Mouse (Mus musculus) kidney, adult 18-20 months (tissue): ENCODE measurements around the gene Fam131a.
"Not testable (repeated sequence)": the region's sequence is repeated elsewhere in the genome, so short reads cannot be mapped to it uniquely, and the experiment has no call there.

Experiments
- DNase-seq: peaks from one replicate; pipeline ENCODE4 v3.0.0; 2021

The Fam131a gene

DNA sequence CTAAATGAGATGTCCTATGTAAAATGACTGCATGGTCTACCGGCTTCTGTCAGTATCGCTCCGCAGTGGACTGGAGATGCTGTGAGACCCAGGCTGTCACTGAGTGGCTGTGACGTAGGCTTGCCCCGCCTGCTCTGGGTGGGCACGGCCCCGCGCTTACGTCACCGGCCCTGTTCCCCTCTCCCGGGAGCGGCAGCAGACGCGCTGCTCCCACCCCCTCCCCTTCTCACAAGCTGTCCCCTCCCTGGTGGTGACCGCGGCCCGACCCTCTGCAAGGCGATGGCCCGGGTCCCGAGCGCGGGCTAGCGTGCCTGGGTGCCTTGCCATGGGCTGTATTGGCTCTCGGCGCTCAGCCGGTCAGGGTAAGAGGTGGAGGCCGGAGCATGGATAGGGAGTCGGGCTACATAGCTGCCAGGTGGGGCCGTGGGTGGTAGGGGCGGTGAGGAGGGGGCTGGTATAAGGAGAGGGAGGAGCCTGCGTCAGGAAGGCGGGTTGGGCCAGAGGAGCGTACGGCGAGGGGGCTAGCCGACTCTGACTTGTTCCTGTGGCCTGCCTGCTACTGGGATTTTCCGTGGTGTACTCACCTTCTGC, at the start of gene Fam131a:
Fam131a (plus strand) TSS at position 131 of the 591 bp plus-strand sequence.
- peak; percentile 88 for DNase-seq

DNA sequence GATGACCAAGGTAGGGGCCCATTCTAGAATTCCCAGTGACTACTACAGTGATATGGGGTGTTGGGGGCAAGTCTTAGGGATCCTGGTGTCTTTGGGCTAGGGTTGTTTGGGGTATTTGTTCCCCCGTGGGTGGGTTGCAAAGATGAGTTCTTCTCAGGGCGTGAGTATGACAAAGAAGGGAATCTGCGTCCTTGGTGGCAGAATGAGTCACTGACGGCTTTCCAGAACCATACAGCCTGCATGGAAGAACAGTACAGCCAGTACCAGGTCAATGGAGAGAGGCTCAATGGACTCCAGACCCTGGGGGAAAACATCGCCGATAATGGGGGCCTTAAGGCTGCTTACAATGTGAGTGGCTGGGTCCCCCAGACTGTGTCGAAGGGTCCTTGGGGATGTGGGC, 49.1 kb upstream of the Fam131a start:
- DNase-seq, result no peak

DNA sequence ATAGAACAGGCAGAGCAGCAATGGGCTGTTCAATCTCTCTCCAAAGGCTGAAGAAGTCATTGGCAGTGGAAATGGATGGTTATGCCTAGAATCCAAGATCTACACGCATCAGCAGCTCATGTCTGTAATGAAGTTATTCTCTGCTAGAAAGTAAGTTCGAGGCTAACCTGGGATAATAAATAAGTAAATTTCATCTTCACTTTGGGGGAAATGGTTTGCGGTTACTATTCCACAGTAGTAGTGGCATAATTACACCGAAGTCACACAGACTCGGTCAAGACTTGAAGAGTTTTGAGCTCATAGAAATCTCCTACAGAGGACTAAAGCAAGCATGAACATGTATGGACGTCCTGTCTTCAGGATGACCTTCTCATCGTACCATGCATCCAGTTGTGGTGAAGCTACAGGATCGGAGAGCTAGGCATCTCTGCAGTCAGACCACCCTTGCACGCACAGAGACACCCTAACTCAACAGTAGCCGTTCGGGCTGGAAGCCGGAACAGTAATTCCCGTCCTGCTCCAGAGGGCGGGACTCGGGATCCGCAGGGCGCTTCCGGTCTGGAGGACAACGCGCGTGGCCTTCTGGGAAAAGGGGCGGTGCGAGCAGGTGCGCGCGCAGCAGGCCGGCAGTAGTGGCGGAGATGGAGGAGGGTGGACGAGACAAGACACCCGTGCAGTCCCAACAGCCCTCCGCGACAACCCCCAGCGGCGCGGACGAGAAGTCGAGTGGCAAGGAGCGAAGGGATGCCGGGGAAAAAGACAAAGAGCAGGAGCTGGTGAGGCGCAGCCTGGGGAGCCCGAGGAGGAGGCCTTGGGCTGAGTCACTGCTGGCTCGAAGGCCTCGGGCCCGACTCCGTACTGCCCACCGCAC, 41.7 kb upstream of the Fam131a start, which contains the start of gene Psmd2:
Psmd2 (plus strand) TSS at position 577 of the 871 bp plus-strand sequence.
- DNase-seq, result peak; percentile 98

DNA sequence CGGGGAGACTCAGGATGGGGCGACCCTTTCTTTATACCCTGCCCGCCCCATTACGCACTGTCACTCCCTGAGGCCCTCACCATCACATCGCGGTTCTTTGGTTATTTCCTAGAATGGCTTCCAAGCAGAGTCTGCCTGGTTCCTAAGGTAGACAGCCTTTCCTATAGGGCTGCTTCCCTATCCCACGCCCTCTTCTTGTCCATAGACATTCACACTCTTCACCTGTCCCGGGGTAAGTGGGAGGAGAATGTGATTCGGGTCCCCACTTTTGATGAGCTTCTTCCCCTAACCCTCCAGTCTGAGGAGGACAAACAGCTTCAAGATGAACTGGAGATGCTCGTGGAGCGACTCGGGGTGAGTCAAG, 41.1 kb upstream of the Fam131a start:
- no peak for DNase-seq

DNA sequence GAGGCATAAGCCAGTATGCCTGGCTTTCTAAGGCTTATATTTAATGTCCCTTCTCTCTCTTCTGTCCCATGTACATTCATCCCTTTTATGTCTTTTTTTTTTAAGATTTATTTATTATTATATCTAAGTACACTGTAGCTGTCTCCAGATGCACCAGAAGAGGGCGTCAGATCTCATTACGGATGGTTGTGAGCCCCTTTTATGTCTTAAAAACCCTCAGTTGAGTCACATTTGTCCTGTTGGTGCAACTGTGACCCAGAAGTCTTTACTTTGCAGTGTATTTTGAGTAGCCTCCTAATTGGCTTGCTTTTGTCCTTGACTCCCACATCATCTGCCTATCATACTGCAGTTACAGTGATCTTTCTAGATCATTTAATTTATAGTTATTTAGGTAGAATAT, 39.7 kb upstream of the Fam131a start:
- no peak for DNase-seq

DNA sequence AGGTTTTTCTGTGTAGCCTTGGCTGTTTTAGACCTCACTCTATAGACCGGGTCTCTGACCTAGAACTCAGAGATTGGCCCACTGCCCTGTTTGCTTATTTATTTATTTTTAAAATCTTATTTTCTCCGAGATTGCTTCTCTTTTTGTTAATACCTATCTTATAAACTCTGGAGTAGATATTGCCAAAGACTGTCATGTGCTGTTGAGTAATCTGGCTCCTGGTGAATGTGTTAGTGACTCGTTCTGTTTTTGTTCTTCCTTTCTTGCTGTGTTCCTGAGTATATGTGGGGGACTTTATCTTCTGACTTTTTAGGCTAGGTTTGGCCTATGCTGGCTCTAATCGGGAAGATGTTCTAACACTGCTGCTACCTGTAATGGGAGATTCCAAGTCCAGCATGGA, 35.4 kb upstream of the Fam131a start:
- DNase-seq, result no peak

DNA sequence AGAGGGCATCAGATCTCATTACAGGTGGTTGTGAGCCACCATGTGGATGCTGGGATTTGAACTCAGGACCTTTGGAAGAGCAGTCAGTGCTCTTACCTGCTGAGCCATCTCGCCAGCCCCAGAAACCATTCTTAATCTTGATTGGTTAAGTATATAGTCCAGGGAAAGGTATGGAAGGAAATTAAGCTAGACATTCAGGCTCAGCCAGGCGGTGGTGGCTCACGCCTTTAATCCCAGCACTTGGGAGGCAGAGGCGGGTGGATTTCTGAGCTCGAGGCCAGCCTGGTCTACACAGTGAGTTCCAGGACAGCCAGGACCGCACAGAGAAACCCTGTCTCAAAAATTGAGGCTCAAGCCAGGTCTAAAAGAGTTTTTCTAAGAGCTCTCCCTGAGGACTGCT, 25.0 kb upstream of the Fam131a start, which contains the start of gene Eif4g1:
Eif4g1 (plus strand) TSS at position 301 of the 400 bp plus-strand sequence.
- not testable (repeated sequence) for DNase-seq

DNA sequence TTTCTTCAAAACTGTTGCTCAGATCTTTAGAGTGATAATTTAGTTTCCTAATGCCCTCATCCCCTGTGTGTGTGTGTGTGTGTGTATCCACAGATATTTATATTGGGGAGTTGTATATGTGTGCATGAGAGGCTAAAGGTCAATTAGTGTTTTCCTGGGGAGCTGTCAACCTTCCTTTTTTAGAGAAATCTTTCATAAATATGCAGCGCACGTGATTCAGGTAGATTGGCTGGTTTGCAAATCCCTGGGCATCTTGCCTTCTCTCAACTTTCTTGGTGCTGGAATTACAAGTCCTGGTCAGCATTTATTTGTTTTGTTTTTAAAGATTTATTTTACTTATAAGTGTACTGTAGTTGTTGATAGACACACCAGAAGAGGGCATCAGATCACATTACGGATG, 22.8 kb upstream of the Fam131a start:
- DNase-seq, result no peak

DNA sequence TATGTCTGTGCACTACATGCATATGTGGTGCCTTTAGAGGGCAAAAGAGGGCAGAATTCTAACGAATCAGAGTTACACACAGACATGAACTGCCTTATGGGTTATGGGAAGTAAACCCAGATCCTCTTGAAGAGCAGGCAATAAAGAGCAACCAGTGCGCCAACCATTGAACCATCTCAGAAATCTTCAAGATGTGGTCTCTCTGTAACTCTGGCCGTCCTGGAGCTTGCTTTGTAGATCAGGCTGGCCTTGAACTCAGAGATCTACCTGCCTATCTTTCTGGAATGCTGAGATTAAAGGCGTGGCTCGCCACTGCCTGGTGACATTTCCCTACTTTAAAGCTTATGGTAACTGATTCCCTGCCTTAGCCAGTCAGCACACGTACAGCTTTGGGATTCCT, 21.2 kb upstream of the Fam131a start:
- DNase-seq, result no peak

DNA sequence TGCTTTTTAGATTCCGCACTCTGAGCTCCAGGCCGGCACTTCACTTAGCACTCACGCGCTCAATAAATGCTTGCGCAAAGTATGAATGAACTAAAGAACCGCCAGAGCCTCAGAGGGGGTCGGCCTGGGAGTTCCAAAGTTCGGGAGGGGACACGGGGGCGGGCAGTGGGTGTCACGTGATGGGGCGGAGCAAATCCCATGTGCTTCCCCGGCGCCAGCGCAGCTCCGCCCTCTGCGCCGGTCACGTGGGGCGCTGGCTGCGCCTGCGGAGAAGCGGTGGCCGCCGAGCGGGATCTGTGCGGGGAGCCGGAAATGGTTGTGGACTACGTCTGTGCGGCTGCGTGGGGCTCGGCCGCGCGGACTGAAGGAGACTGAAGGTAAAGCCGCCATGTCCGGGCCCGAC, 20.5 kb upstream of the Fam131a start:
- DNase-seq, result peak; percentile 98

DNA sequence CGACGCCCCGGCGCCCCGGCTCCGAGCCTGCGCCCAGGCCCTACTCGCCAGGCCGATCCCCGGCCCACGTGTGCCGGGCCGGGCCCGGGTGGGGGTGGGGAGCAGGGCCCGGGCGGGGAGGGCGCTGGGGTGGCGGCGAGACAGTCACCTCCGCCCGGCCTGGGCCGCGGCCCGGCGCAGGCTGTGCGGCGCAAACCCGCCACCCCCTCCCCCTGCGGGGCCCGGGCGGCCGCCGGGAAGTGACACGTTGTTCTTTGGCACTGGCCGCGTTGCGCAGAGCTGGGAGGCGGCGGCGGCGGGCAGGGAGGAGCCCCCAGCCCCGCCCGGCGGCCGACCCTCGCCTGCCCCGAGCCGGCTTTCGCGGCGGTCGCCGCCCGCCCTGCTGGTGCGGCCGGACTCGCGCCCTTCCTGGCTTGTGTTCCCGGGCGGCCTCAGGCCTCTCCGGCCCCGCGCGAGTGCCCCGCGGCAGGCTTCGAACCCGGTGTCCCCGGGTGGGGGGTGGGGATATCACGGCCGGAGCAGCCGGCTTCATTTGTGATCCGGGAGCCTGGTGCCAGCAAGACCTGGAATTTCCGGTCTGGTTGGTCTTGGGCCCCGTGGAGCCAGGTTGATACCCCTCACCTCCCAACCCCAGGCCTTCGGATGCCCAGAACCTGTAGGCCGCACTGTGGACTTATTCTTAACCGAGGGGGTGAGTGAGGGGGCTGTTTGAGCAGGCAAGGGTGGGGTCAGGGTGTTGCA, 19.9 kb upstream of the Fam131a start:
- peak; percentile 53 for DNase-seq

DNA sequence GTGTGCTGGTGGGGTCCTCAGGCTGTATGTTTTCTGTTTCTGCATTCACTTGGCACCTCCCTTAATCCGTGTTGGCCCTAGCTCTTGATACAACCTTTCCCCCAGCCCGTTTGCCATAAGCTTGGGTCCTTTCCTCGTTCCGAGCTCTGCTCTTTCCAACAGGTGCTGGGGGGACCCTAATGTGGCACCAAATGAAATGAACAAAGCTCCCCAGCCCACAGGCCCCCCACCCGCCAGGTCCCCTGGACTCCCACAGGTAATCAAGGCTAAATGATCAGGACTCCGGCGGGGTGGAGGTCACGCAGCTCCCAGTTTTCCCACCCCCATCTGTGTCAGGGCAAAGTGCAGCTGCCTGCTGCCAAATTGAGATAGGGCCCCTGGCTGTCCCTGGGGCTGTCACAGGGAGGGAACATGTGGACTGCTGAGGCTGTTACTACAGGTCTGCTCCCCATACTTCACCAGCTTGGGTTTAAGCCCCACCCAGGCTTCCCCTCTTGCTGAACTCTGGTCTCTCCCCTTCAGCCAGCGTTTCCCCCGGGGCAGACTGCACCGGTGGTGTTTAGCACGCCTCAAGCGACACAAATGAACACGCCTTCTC, 19.2 kb upstream of the Fam131a start:
- peak; percentile 67 for DNase-seq

DNA sequence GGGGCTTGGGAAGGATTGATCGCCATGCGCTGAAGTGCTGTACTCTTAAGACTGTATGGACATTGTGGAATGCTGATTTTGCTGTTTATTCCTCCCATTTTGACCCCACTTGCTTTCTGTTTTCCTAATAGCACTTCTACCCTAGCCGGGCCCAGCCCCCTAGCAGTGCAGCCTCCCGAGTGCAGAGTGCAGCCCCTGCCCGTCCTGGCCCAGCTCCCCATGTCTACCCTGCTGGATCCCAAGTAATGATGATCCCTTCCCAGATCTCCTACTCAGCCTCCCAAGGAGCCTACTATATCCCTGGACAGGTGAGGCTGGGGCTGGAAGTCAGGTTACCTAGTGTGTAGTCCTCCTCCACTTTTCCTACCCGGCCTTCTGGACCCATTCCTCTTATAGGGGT, 17.8 kb upstream of the Fam131a start:
- DNase-seq, result no peak

DNA sequence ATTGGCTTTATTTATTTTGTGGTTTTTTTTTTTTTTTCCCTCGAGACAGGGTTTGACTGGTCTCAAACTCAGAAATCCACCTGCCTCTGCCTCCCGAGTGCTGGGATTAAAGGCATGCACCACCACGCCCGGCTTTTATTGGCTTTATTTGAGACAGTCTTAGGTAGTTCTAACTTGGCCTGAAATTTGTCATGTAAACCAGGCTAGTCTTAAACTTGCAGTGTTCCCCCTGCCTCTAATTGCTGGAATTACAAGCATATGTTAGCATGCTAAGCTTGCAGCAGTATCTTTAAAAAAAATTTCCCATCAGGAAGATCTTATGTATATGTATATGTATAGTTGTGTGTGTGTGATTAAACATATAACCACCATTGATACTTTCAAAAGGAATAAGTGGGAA, 16.3 kb upstream of the Fam131a start:
- no peak for DNase-seq

DNA sequence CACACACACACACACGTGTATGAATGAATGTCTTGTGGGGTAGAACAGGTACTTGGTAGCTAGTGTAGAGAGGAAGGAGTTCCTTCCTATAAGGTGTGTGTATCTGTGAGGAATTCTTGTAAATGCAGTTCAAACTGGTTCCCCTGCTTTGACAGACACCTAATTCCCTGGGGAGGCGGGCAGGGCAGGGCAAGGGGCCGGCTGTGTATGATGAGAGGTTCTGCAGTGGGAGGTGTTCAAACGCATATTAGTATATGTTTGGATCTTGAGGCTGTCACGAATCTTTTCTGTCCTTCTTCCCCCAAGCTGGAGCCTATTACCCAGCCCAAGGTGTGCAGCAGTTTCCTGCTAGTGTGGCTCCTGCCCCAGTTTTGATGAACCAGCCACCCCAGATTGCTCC, 15.7 kb upstream of the Fam131a start:
- DNase-seq, result no peak

DNA sequence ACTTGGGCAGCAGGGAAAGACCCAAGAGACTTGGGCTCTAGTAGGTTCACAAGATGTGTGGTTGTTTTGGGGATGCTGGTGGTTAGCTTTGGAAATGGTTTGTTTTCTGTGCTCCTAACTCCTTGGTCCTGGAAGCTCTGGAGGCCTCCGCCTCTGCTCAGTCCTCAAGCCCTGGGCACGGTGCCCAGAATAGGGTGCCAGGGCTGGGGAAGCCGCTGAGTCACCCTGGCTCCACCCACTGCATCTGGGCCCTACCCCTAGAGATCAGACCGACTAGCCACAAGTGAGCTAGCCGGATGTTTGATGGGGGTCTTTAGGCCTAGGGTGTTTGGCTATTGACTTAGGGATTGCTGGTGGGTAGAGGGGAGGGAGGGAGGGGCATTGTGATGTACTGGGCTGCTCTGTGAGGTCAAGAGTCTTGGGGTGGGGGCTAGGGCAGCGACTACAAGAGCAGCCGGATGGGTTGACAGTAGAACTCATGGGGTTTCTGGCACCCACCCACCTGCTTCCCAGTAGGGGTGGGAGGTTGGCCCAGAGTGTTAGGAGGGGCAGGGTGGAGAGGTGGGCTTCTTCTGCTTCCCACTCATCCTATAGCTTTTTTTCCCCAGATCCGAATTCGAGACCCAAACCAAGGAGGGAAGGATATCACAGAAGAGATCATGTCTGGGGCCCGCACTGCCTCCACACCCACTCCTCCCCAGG, 14.9 kb upstream of the Fam131a start:
- peak; percentile 81 for DNase-seq

DNA sequence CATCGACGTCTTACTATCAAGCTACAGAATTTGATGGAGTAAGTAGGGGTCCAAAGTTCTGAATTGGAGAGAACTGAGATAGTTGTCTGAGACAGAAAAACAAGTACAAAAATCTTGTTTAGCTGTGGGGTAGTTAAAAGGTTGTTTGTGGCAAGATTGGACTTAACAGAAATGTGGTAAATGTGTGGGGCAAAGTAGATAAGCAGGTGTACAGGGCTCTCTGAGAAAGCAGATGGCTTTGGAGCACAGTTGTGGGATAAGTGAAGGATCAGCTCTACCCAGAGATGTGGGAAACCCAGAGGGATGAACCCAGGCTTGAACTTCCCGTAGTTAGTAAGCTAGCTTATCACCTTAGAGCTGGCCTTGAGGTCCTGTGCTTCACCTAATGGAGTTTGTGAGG, 2.3 kb upstream of the Fam131a start:
- no peak for DNase-seq

DNA sequence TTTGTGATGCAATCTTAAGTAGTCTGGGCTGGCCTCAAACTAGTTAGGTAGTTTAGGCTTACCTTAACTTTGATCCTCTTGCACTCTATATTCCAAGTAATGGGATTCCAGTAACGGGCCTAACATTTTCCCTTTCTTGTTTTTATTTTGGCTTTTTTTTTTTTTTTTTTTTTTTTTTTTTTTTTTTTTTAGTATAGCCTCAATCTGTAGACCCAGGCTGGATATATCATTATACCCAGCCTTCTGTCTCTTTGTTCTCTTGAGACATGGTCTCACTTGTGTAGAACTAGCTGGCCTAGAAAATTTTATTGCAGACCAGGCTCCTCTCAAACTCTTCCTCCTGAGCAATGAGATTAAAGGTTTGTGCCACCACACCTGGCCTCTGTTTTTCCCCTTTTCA, 1.4 kb upstream of the Fam131a start:
- DNase-seq, result no peak

DNA sequence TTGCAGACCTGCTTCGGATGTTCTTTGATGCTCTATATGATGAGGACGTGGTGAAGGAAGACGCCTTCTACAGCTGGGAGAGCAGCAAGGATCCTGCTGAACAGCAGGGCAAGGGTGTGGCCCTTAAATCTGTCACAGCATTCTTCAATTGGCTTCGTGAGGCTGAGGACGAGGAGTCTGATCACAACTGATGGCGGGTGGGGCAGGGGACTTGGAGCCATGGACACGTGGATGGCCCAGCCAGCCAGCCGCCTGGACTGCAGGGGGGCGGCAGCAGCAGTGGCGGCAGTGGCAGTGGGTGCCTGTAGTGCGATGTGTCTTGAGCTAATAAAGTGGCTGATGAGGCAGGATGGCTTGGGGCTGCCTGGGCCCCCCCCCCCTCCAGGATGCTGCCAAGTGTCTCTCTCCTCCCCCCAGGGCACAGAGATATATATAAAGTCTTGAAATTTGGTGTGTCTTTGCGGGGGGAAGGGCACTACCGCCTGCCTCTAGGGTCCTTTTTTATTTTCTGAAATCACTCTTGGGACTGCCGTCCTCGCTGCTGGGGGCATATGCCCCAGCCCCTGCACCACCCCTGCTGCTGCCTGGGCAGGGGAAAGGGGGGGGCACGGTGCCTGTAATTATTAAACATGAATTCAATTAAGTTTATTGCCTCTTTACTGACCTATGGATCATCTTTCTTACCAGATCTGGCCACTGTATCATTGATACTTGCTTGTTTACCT, 638 bp upstream of the Fam131a start:
- no peak for DNase-seq

DNA sequence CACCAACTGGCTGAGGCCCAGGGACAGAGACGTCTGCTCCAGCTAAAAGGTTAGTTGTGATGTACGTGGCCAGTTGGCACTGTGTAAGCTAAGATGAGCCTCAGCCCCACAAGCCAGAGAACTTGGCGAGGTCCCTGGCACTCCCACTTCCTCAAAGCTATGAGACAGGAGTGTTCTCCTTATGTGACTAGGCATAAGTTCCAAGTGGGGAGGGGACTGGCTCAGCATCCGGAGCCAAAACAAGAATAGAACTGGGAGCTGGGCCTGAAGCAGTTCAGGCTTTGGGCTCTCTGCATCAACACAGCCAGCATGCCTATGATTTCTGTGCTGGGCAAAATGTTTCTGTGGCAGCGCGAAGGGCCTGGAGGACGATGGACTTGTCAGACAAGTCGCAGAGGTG, 1.7 kb downstream of the Fam131a start:
- DNase-seq, result no peak

DNA sequence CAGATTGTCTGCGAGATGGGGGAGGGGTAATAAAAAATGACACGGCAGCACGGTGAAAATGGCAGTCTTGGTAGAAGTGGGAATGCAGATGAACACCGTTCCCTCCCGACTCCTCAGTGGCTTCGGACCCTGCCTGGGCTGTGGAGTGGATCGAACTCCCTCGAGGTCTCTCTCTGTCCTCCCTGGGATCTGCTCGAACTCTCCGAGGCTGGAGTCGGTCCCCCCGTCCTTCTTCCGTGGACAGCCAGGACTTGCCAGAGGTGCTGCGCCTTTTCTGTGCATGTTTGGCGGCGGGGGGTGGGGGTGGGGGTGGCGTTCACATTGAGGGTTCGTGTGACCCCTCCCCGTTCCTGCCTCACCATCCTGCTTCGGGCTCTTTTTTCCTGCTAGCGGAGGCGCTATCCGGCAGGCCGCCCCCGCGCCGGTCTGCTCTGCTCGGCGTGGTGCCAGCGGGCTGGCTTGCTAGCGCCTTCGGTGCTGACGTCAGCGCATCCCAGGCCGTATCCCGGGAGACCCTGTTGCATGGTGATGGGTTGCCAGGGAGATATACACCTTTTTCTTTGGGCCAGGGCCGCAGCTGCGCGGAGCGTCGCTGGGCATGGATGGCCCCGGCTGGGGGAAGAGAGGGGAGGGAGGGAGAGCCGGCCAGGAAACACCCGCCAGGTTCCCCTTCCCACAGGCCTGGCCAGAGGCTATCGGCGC, 2.7 kb downstream of the Fam131a start:
- DNase-seq, result peak; percentile 78
